Mouse (Mus musculus): ENCODE data around the gene Nit1.
"Not testable (repeated sequence)": the region's sequence is repeated elsewhere in the genome, so short reads cannot be mapped to it uniquely, and the experiment has no call there.

Gene Nit1

GRCm38 (mm10) chr1:171349210-171349609 is 3.8 kb upstream of the Nit1 start:
- DNase-seq (ENCODE audit: low spot score in 2 of 2), result no peak

- DNase-seq (ENCODE audit: low spot score in 2 of 2), result no peak
These were observed 3.2 kb upstream of the Nit1 start for GRCm38 (mm10) chr1:171348665-171349064.

- DNase-seq (ENCODE audit: low spot score in 2 of 2), result peak in 1 of 2 experiments; percentile 27
These were observed 627 bp upstream of the Nit1 start for GRCm38 (mm10) chr1:171346095-171346450.

- DNase-seq (ENCODE audit: low spot score in 2 of 2), result no peak
These were observed 731 bp downstream of the Nit1 start for GRCm38 (mm10) chr1:171344715-171345114.

- DNase-seq (ENCODE audit: low spot score in 2 of 2), result peak in 1 of 2 experiments; percentile 20
These were observed 1.3 kb downstream of the Nit1 start for GRCm38 (mm10) chr1:171343922-171344677.

- no peak for DNase-seq (ENCODE audit: low spot score in 2 of 2)
These were observed 2.9 kb downstream of the Nit1 start for GRCm38 (mm10) chr1:171342262-171343207.

GRCm38 (mm10) chr1:171330216-171330560 is 15.3 kb downstream of the Nit1 start:
- no peak for DNase-seq (ENCODE audit: low spot score in 2 of 2)

GRCm38 (mm10) chr1:171329433-171330215 is 15.8 kb downstream of the Nit1 start:
- DNase-seq (ENCODE audit: low spot score in 2 of 2), result peak in 1 of 2 experiments; percentile 38

GRCm38 (mm10) chr1:171328839-171329432 is 16.5 kb downstream of the Nit1 start, which contains the start of gene Dedd:
Gene Dedd (plus strand): TSS chr1:171329145.
- peak; percentile 91 to 94 for DNase-seq (ENCODE audit: low spot score in 2 of 2)

- no peak for DNase-seq (ENCODE audit: low spot score in 2 of 2)
These were observed 17.2 kb downstream of the Nit1 start for GRCm38 (mm10) chr1:171328244-171328643.

GRCm38 (mm10) chr1:171326588-171326987 is 18.9 kb downstream of the Nit1 start:
- DNase-seq (ENCODE audit: low spot score in 2 of 2), result not testable (repeated sequence)

- DNase-seq (ENCODE audit: low spot score in 2 of 2), result no peak
These were observed 19.9 kb downstream of the Nit1 start for GRCm38 (mm10) chr1:171325571-171325970.

GRCm38 (mm10) chr1:171322012-171322411 is 23.4 kb downstream of the Nit1 start:
- DNase-seq (ENCODE audit: low spot score in 2 of 2), result no peak

- no peak for DNase-seq (ENCODE audit: low spot score in 2 of 2)
These were observed 24.0 kb downstream of the Nit1 start for GRCm38 (mm10) chr1:171321415-171321814.

- DNase-seq (ENCODE audit: low spot score in 2 of 2), result no peak
These were observed 25.3 kb downstream of the Nit1 start for GRCm38 (mm10) chr1:171320151-171320550.

- DNase-seq (ENCODE audit: low spot score in 2 of 2), result no peak
These were observed 25.7 kb downstream of the Nit1 start for GRCm38 (mm10) chr1:171319748-171320147.

- no peak for DNase-seq (ENCODE audit: low spot score in 2 of 2)
These were observed 36.1 kb downstream of the Nit1 start for GRCm38 (mm10) chr1:171309321-171309720.

GRCm38 (mm10) chr1:171306157-171306556 is 39.3 kb downstream of the Nit1 start:
- DNase-seq (ENCODE audit: low spot score in 2 of 2), result not testable (repeated sequence)

GRCm38 (mm10) chr1:171298226-171298625 is 47.2 kb downstream of the Nit1 start:
- DNase-seq (ENCODE audit: low spot score in 2 of 2), result no peak

- DNase-seq (ENCODE audit: low spot score in 2 of 2), result no peak
These were observed 50.4 kb downstream of the Nit1 start for GRCm38 (mm10) chr1:171295063-171295402.

GRCm38 (mm10) chr1:171294298-171295062 is 51.0 kb downstream of the Nit1 start, which contains the start of gene Ufc1:
Gene Ufc1 (minus strand): TSS chr1:171295024.
- peak; percentile 86 to 90 for DNase-seq (ENCODE audit: low spot score in 2 of 2)

Measured in right cerebral cortex, adult 2 months (tissue).